Mouse (Mus musculus) limb, embryonic 10.5 days (tissue): ENCODE measurements at regions not wholly inside any gene's neighbourhood (a gene's known extent, or its start where the extent isn't known, plus 50 kb on each side); places are given as distances from the start of the nearest gene placed in this dataset.

Experiments used
- DNase-seq: peaks from one replicate; pipeline ENCODE4 v3.0.0-alpha.2; 2017; ENCODE audit warnings: low spot score
- H3K27ac ChIP-seq: fragments of 300-500 bp; sonication (generic); 2 replicates; pipeline ENCODE4 v1.5.1; 2016; ENCODE audit warnings: mild to moderate bottlenecking
- H3K27me3 ChIP-seq: fragments of 300-500 bp; sonication (generic); 2 replicates; pipeline ENCODE4 v1.6.1; 2016; ENCODE audit warnings: low read depth, mild to moderate bottlenecking; ENCODE audit not compliant: poor library complexity, severe bottlenecking
- H3K36me3 ChIP-seq: fragments of 300-500 bp; sonication (generic); 2 replicates; pipeline ENCODE4 v1.6.1; 2016; ENCODE audit warnings: mild to moderate bottlenecking, moderate library complexity
- H3K4me1 ChIP-seq: fragments of 300-500 bp; sonication (generic); 2 replicates; pipeline ENCODE4 v1.6.1; 2016
- H3K4me3 ChIP-seq: fragments of 300-500 bp; sonication (generic); 2 replicates; pipeline ENCODE4 v1.5.1; 2016; ENCODE audit warnings: mild to moderate bottlenecking, moderate library complexity
- H3K9me3 ChIP-seq: fragments of 300-500 bp; sonication (generic); replicated peaks from 2 replicates; pipeline ENCODE4 v1.6.1; 2016; ENCODE audit warnings: mild to moderate bottlenecking
- WGBS: fragments of 180-500 bp; shearing (Covaris S2); methylation state at CpG from one replicate; pipeline ENCODE4 v1.1.7; 2016; 5-methylcytosine and 5-hydroxymethylcytosine counted together

GRCm38 (mm10) chr9:112490963-112491362 lies 255.2 kb upstream of the Arpp21 start:
- WGBS: 89% methylated on average over 1 of the region's 1 CpGs
- Histone ChIP-seq H3K27ac (no peak overlapping the region), H3K9me3 (no peaks in the 10 kb centered on the region), H3K27me3 (no peaks in the 10 kb centered on the region), H3K36me3 (no peaks in the 10 kb centered on the region), H3K4me1 (no peaks in the 10 kb centered on the region), H3K4me3 (no peak overlapping the region)
- no peak for DNase-seq

GRCm38 (mm10) chr9:112476644-112477043 lies 240.9 kb upstream of the Arpp21 start:
- no peak overlapping the region for H3K27ac ChIP-seq
- no peaks in the 10 kb centered on the region for H3K36me3 ChIP-seq
- WGBS: 92% methylated on average over 2 of the region's 2 CpGs
- no peaks in the 10 kb centered on the region for H3K27me3 ChIP-seq
- no peaks in the 10 kb centered on the region for H3K9me3 ChIP-seq
- DNase-seq: no peak
- no peaks in the 10 kb centered on the region for H3K4me1 ChIP-seq
- H3K4me3 ChIP-seq: no peak overlapping the region

DNA sequence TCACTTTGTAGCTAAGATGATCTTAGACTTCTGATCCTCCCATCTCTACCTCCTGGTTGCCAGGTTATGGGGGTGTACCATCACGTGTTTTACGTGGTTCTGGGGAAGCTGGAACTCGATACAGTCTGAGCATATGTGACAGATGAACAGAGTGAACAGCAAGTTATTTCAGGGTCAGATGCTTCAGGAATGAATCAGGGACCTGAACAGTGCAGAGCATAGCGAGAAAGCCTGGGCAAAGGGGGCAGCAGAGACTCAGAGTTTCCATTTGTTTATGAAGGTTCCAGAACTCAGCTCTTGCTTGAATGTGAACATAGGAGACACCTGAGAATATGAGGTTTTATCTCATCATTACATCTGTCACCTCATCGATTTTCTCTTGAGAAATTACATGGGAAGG lies 221.9 kb upstream of the Arpp21 start:
- 88% methylated on average over 5 of the region's 5 CpGs for WGBS
- no peak overlapping the region for H3K27ac ChIP-seq
- no peaks in the 10 kb centered on the region for H3K36me3 ChIP-seq
- DNase-seq: no peak
- no peak overlapping the region for H3K4me3 ChIP-seq
- H3K9me3 ChIP-seq: no peaks in the 10 kb centered on the region
- H3K27me3 ChIP-seq: no peaks in the 10 kb centered on the region
- peaks cover 7% of the 10 kb centered on the region for H3K4me1 ChIP-seq

- Histone ChIP-seq H3K9me3 (no peaks in the 10 kb centered on the region), H3K27ac (no peak overlapping the region), H3K4me1 (peaks cover 7% of the 10 kb centered on the region), H3K36me3 (no peaks in the 10 kb centered on the region), H3K27me3 (no peaks in the 10 kb centered on the region), H3K4me3 (no peak overlapping the region)
- peak; percentile 39 for DNase-seq
- 48% methylated on average over 6 of the region's 6 CpGs for WGBS
Measured at GRCm38 (mm10) chr9:112454706-112455105, 219.0 kb upstream of the Arpp21 start.

- DNase-seq: peak; percentile 33
Measured at GRCm38 (mm10) chr9:112447515-112447914, 211.8 kb upstream of the Arpp21 start.

GRCm38 (mm10) chr9:112446981-112447380 lies 211.2 kb upstream of the Arpp21 start:
- Histone ChIP-seq H3K36me3 (no peaks in the 10 kb centered on the region), H3K4me3 (no peak overlapping the region), H3K27me3 (no peaks in the 10 kb centered on the region), H3K27ac (no peak overlapping the region), H3K9me3 (no peaks in the 10 kb centered on the region), H3K4me1 (no peaks in the 10 kb centered on the region)
- WGBS: 83% methylated on average over 3 of the region's 3 CpGs
- no peak for DNase-seq

More at GRCm38 (mm10) chr9:112447515-112447914, 211.8 kb upstream of the Arpp21 start:
- Histone ChIP-seq H3K27ac (no peak overlapping the region), H3K36me3 (no peaks in the 10 kb centered on the region), H3K4me3 (no peak overlapping the region), H3K4me1 (no peaks in the 10 kb centered on the region), H3K9me3 (no peaks in the 10 kb centered on the region), H3K27me3 (no peaks in the 10 kb centered on the region)
- WGBS: 22% methylated on average over 2 of the region's 2 CpGs

- Histone ChIP-seq H3K27me3 (no peaks in the 10 kb centered on the region), H3K36me3 (no peaks in the 10 kb centered on the region), H3K4me1 (no peaks in the 10 kb centered on the region), H3K9me3 (no peaks in the 10 kb centered on the region), H3K4me3 (no peak overlapping the region), H3K27ac (no peak overlapping the region)
- no peak for DNase-seq
Measured at GRCm38 (mm10) chr9:112446027-112446352, 210.3 kb upstream of the Arpp21 start.

- H3K4me3 ChIP-seq: no peak overlapping the region
- no peaks in the 10 kb centered on the region for H3K9me3 ChIP-seq
- H3K4me1 ChIP-seq: no peaks in the 10 kb centered on the region
- DNase-seq: no peak
- 94% methylated on average over 4 of the region's 4 CpGs for WGBS
- no peaks in the 10 kb centered on the region for H3K36me3 ChIP-seq
- no peak overlapping the region for H3K27ac ChIP-seq
- H3K27me3 ChIP-seq: no peaks in the 10 kb centered on the region
Measured at GRCm38 (mm10) chr9:112445230-112446026, 209.7 kb upstream of the Arpp21 start.

- no peaks in the 10 kb centered on the region for H3K36me3 ChIP-seq
- H3K4me3 ChIP-seq: no peak overlapping the region
- DNase-seq: no peak
- no peaks in the 10 kb centered on the region for H3K4me1 ChIP-seq
- no peaks in the 10 kb centered on the region for H3K27me3 ChIP-seq
- H3K9me3 ChIP-seq: no peaks in the 10 kb centered on the region
- 94% methylated on average over 2 of the region's 2 CpGs for WGBS
- no peak overlapping the region for H3K27ac ChIP-seq
Measured at GRCm38 (mm10) chr9:112444220-112444619, 208.5 kb upstream of the Arpp21 start.

- H3K27me3 ChIP-seq: no peaks in the 10 kb centered on the region
- H3K36me3 ChIP-seq: no peaks in the 10 kb centered on the region
- no peak overlapping the region for H3K4me3 ChIP-seq
- H3K27ac ChIP-seq: no peak overlapping the region
- 93% methylated on average over 2 of the region's 2 CpGs for WGBS
- DNase-seq: no peak
- H3K4me1 ChIP-seq: no peaks in the 10 kb centered on the region
- no peaks in the 10 kb centered on the region for H3K9me3 ChIP-seq
Measured at GRCm38 (mm10) chr9:112436094-112436493, 200.4 kb upstream of the Arpp21 start.

- Histone ChIP-seq H3K9me3 (no peaks in the 10 kb centered on the region), H3K4me1 (no peaks in the 10 kb centered on the region), H3K36me3 (no peaks in the 10 kb centered on the region), H3K27ac (no peak overlapping the region), H3K4me3 (no peak overlapping the region), H3K27me3 (no peaks in the 10 kb centered on the region)
- DNase-seq: no peak
- WGBS: 85% methylated on average over 4 of the region's 4 CpGs
Measured at GRCm38 (mm10) chr9:112431920-112432437, 196.2 kb upstream of the Arpp21 start.

GRCm38 (mm10) chr9:112429196-112429595 lies 193.5 kb upstream of the Arpp21 start:
- H3K4me1 ChIP-seq: no peaks in the 10 kb centered on the region
- H3K9me3 ChIP-seq: no peaks in the 10 kb centered on the region
- no peaks in the 10 kb centered on the region for H3K36me3 ChIP-seq
- no peak for DNase-seq
- 79% methylated on average over 3 of the region's 3 CpGs for whole genome bisulfite sequencing
- H3K4me3 ChIP-seq: no peak overlapping the region
- no peak overlapping the region for H3K27ac ChIP-seq
- no peaks in the 10 kb centered on the region for H3K27me3 ChIP-seq

DNA sequence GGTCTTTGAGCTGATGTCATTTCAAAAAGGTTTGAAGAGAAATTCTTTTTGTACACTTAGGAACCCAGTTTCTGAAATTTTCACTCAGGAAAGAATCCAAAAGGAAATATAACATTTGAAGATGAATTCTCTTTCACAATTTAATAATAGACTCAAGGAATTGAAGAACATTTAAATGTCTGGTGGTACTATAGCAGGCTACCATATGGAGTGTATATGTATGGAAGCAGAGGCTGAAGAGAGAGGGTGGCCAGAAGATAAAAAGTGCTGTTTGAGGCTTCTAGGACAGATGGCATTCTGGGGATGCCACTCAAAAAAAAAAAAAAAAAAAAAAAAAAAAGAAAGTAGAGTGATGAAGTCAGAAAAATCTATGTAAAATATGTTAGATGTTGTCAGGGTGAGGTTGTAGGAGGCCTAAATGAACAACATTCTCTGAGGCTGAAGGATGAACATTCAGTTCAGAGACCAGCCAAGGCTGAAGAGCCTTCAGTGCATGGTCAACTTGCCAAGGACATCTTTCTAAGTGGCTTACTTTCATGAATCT lies 170.1 kb upstream of the Arpp21 start:
- H3K4me3 ChIP-seq: no peak overlapping the region
- DNase-seq: no peak
- no peaks in the 10 kb centered on the region for H3K36me3 ChIP-seq
- H3K4me1 ChIP-seq: no peaks in the 10 kb centered on the region
- H3K27me3 ChIP-seq: no peaks in the 10 kb centered on the region
- no peak overlapping the region for H3K27ac ChIP-seq
- no peaks in the 10 kb centered on the region for H3K9me3 ChIP-seq
